Mouse (Mus musculus) embryonic facial prominence, embryonic 13.5 days (tissue): ENCODE measurements around the gene Tet2. TPM values are rescaled to one million over a fixed set of nuclear protein-coding genes. Genes with fewer than 3 reads are reported as not detected.

Experiments used
- ATAC-seq: fragments of 200-750 bp; cut with Nextera tagmentation; 2 replicates; pipeline ENCODE4 v1.8.0; 2017; ENCODE audit warnings: low read depth; ENCODE audit not compliant: insufficient number of reproducible peaks, insufficient read depth, low FRiP score, low TSS enrichment
- H3K27ac ChIP-seq: fragments of 300-500 bp; sonication (generic); 2 replicates; pipeline ENCODE4 v1.5.1; 2015; ENCODE audit warnings: moderate library complexity, mild to moderate bottlenecking, inconsistent platforms
- H3K27me3 ChIP-seq: fragments of 300-500 bp; sonication (generic); 2 replicates; pipeline ENCODE4 v1.6.1; 2015; ENCODE audit warnings: mild to moderate bottlenecking, inconsistent platforms
- H3K36me3 ChIP-seq: fragments of 300-500 bp; sonication (generic); 2 replicates; pipeline ENCODE4 v1.6.1; 2015; ENCODE audit warnings: mild to moderate bottlenecking, inconsistent platforms
- H3K4me1 ChIP-seq: fragments of 300-500 bp; sonication (generic); 2 replicates; pipeline ENCODE4 v1.6.1; 2015; ENCODE audit warnings: inconsistent platforms
- H3K4me2 ChIP-seq: fragments of 300-500 bp; sonication (generic); 2 replicates; pipeline ENCODE4 v1.6.1; 2015; ENCODE audit warnings: moderate library complexity, mild to moderate bottlenecking, inconsistent platforms
- H3K4me3 ChIP-seq: fragments of 300-500 bp; sonication (generic); 2 replicates; pipeline ENCODE4 v1.5.1; 2015; ENCODE audit warnings: mild to moderate bottlenecking, inconsistent platforms
- H3K9ac ChIP-seq: fragments of 300-500 bp; sonication (generic); 2 replicates; pipeline ENCODE4 v1.6.1; 2015; ENCODE audit warnings: mild to moderate bottlenecking, inconsistent platforms
- H3K9me3 ChIP-seq: fragments of 300-500 bp; sonication (generic); 2 replicates; pipeline ENCODE4 v1.6.1; 2016; ENCODE audit warnings: inconsistent platforms
- WGBS: fragments of 180-500 bp; shearing (Covaris S2); methylation state at CpG from one replicate; pipeline ENCODE4 v1.1.7; 2015; ENCODE audit warnings: mixed read lengths; 5-methylcytosine and 5-hydroxymethylcytosine counted together
- polyA plus RNA-seq: library from polyadenylated mRNA; unstranded; fragments of >200 nt; fragmentation: Nextera tagmentation; extraction: Ambion mirVana; gene quantifications from 2 replicates; pipeline ENCODE4 v1.2.1, GENCODE M21; 2015

Gene Tet2
- polyA plus RNA-seq, 1 experiment from 2014 or later = 23.4 TPM

- H3K27ac ChIP-seq = no peak overlapping the region
- H3K4me3 ChIP-seq = no peak overlapping the region
- no peaks in the 10 kb centered on the region for H3K4me1 ChIP-seq
- H3K9ac ChIP-seq = no peak overlapping the region
- no peaks in the 10 kb centered on the region for H3K27me3 ChIP-seq
- 75% methylated on average over 5 of the region's 5 CpGs for WGBS
- no peak for ATAC-seq
- H3K9me3 ChIP-seq = no peaks in the 10 kb centered on the region
- no peaks in the 10 kb centered on the region for H3K36me3 ChIP-seq
- H3K4me2 ChIP-seq = no peak overlapping the region
Observed at GRCm38 (mm10) chr3:133571961-133572360, 27.0 kb upstream of the Tet2 start.

GRCm38 (mm10) chr3:133563503-133564205 is 18.7 kb upstream of the Tet2 start:
- Histone ChIP-seq H3K4me3 (no peak overlapping the region), H3K36me3 (no peaks in the 10 kb centered on the region), H3K4me1 (no peaks in the 10 kb centered on the region), H3K27ac (no peak overlapping the region), H3K9me3 (no peaks in the 10 kb centered on the region), H3K4me2 (no peak overlapping the region), H3K27me3 (no peaks in the 10 kb centered on the region), H3K9ac (no peak overlapping the region)
- 37% methylated on average over 2 of the region's 2 CpGs for WGBS
- ATAC-seq = no peak

DNA sequence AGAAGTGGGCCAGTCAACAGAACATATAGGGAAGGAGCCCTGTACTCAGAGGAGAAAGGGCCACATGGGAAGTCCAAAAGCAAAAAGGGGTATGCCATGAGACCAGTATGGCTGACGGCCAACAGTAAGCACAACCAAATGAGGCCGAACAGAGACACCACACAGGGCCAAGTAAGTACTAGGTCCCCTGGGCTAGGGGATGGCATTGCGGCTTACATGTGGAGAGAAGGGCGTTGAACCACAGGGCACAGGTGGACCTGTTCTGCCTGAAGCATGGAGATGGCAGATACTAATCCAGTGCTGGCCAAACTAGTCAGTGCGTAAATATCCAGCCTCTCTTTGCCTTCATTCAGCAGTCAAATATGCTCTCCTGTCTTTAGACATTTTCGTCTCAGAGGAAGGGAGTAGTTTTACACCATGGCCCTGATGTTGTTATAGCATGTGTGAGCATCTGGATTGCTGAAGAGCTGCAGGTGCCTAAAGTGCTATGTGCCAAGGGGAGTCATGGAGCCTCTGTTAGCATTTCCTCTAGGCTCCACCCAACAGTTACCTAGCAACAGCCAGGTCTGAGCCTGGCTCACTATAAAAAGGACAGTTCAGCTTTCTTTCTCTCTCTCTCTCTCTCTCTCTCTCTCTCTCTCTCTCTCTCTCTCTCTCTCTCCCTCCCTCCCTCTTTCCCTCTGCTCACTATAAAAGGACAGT is 14.6 kb upstream of the Tet2 start:
- no peaks in the 10 kb centered on the region for H3K36me3 ChIP-seq
- H3K4me2 ChIP-seq = no peak overlapping the region
- no peak overlapping the region for H3K9ac ChIP-seq
- H3K4me3 ChIP-seq = no peak overlapping the region
- no peak for ATAC-seq
- no peaks in the 10 kb centered on the region for H3K4me1 ChIP-seq
- no peaks in the 10 kb centered on the region for H3K9me3 ChIP-seq
- no peak overlapping the region for H3K27ac ChIP-seq
- H3K27me3 ChIP-seq = no peaks in the 10 kb centered on the region
- WGBS = 85% methylated on average over 6 of the region's 6 CpGs

- no peak overlapping the region for H3K9ac ChIP-seq
- H3K27me3 ChIP-seq = no peaks in the 10 kb centered on the region
- no peak overlapping the region for H3K4me3 ChIP-seq
- no peaks in the 10 kb centered on the region for H3K4me1 ChIP-seq
- ATAC-seq = no peak
- no peak overlapping the region for H3K4me2 ChIP-seq
- H3K9me3 ChIP-seq = no peaks in the 10 kb centered on the region
- no peak overlapping the region for H3K27ac ChIP-seq
- H3K36me3 ChIP-seq = no peaks in the 10 kb centered on the region
- WGBS = 60% methylated on average over 6 of the region's 6 CpGs
Observed at GRCm38 (mm10) chr3:133557602-133558001, 12.7 kb upstream of the Tet2 start.

- no peaks in the 10 kb centered on the region for H3K9me3 ChIP-seq
- H3K36me3 ChIP-seq = no peaks in the 10 kb centered on the region
- no peaks in the 10 kb centered on the region for H3K27me3 ChIP-seq
- no peak overlapping the region for H3K27ac ChIP-seq
- WGBS = 73% methylated on average over 7 of the region's 7 CpGs
- H3K4me2 ChIP-seq = no peak overlapping the region
- H3K9ac ChIP-seq = no peak overlapping the region
- ATAC-seq = no peak
- H3K4me1 ChIP-seq = no peaks in the 10 kb centered on the region
- H3K4me3 ChIP-seq = no peak overlapping the region
Observed at GRCm38 (mm10) chr3:133557154-133557553, 12.2 kb upstream of the Tet2 start.

- no peak for ATAC-seq
- no peak overlapping the region for H3K9ac ChIP-seq
- no peak overlapping the region for H3K4me3 ChIP-seq
- H3K36me3 ChIP-seq = no peaks in the 10 kb centered on the region
- WGBS = 72% methylated on average over 7 of the region's 7 CpGs
- no peaks in the 10 kb centered on the region for H3K4me1 ChIP-seq
- H3K27me3 ChIP-seq = no peaks in the 10 kb centered on the region
- no peak overlapping the region for H3K27ac ChIP-seq
- no peak overlapping the region for H3K4me2 ChIP-seq
- no peaks in the 10 kb centered on the region for H3K9me3 ChIP-seq
Observed at GRCm38 (mm10) chr3:133555378-133555777, 10.4 kb upstream of the Tet2 start.

DNA sequence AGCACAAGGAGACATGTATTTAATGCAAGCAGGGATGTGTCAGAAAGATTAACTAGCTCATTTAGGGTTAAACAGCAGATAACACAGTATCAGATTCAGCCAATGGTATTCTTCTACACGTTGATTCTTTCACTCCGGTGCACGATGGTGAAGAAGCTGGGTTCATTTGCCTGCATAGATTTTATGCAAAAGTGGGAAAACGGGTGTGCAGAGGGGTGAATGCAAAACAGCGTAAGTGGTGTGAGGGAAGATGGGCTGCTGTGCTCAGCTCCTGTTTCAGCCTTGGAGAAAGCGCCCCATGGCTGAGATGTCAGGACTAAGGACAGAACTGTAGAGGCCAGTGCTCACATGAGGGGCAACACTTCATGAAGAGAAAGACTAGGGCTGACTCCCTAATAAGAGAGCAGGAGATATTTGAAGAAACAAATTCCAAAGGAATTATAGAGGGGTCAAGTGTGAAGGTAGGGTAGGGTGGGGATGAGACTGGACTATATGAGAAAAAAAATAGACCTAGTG is 9.7 kb upstream of the Tet2 start:
- H3K4me1 ChIP-seq = no peaks in the 10 kb centered on the region
- no peak overlapping the region for H3K27ac ChIP-seq
- no peak overlapping the region for H3K9ac ChIP-seq
- no peaks in the 10 kb centered on the region for H3K9me3 ChIP-seq
- no peak overlapping the region for H3K4me2 ChIP-seq
- H3K36me3 ChIP-seq = no peaks in the 10 kb centered on the region
- WGBS = 80% methylated on average over 6 of the region's 6 CpGs
- H3K4me3 ChIP-seq = no peak overlapping the region
- H3K27me3 ChIP-seq = no peaks in the 10 kb centered on the region
- ATAC-seq = no peak

GRCm38 (mm10) chr3:133554092-133554491 is 9.2 kb upstream of the Tet2 start:
- no peaks in the 10 kb centered on the region for H3K27me3 ChIP-seq
- no peak overlapping the region for H3K4me3 ChIP-seq
- H3K4me2 ChIP-seq = no peak overlapping the region
- no peak overlapping the region for H3K27ac ChIP-seq
- WGBS = 95% methylated on average over 4 of the region's 4 CpGs
- no peaks in the 10 kb centered on the region for H3K4me1 ChIP-seq
- H3K36me3 ChIP-seq = no peaks in the 10 kb centered on the region
- no peak overlapping the region for H3K9ac ChIP-seq
- H3K9me3 ChIP-seq = no peaks in the 10 kb centered on the region
- ATAC-seq = no peak

DNA sequence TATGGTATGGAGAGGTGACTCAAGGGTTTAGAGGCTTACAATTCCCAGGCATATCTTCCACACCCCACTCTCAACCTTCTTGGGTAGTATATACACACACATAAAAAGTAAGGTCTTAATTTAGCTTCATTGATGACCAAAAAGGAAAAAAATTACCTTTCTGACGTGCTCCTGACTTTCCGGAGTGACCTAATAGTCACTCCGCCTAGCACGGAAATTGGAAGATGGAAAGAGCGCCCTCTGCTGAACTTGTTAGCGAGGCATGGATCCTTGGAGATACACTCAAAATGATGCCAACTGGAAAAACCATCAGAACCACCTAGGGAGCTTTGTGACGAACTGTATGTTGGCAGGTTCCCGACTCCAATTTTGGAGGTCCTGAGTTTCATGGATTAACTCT is 7.0 kb upstream of the Tet2 start:
- H3K36me3 ChIP-seq = no peaks in the 10 kb centered on the region
- H3K27me3 ChIP-seq = no peaks in the 10 kb centered on the region
- H3K4me2 ChIP-seq = no peak overlapping the region
- H3K9ac ChIP-seq = no peak overlapping the region
- H3K4me3 ChIP-seq = no peak overlapping the region
- H3K4me1 ChIP-seq = no peaks in the 10 kb centered on the region
- no peak for ATAC-seq
- whole genome bisulfite sequencing = 63% methylated on average over 8 of the region's 8 CpGs
- H3K27ac ChIP-seq = no peak overlapping the region
- H3K9me3 ChIP-seq = no peaks in the 10 kb centered on the region

DNA sequence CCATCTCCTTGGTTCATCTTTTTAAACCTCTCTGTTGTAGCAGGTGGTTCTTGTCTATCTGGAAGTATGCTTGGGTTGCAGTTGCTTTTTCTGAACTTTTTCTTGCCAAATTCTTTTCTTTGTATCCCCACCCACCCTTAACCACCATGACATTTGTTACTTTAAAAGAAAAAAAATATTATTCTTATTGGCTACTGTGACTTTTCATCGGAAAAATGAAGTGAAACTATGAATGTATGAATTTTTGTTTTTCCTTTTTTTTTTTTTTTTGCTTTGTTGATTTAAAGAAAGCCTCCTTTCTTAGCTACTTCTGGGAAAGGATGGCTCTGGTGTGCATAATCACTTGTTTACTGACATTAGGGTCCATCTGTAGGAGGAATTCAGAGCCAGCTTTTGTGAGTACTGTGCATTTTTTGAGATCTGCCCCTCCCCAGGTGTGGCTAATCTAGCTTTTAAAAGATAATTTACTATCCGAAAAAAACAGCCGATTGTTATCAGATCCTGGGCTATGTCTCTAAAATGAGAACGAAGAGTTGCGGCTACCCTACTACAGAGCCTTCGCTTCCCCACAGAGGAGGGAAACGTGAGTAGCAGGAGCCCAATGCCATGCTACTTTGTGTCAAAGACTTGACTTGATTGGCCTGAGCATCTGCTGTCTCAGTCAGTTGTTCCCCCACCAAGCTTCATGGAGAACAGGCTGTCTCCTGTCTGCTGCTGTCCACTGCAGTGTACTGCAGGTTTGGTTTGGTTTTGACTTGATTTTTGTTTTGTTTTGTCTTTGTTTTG is 4.6 kb upstream of the Tet2 start:
- no peaks in the 10 kb centered on the region for H3K27me3 ChIP-seq
- no peaks in the 10 kb centered on the region for H3K36me3 ChIP-seq
- no peak overlapping the region for H3K4me3 ChIP-seq
- 0 out of 2 replicates have a peak, but pooled peaks cover 3% of the 10 kb centered on the region for H3K4me1 ChIP-seq
- no peak overlapping the region for H3K4me2 ChIP-seq
- no peak overlapping the region for H3K27ac ChIP-seq
- 43% methylated on average over 7 of the region's 7 CpGs for WGBS
- no peaks in the 10 kb centered on the region for H3K9me3 ChIP-seq
- H3K9ac ChIP-seq = no peak overlapping the region
- no peak for ATAC-seq

DNA sequence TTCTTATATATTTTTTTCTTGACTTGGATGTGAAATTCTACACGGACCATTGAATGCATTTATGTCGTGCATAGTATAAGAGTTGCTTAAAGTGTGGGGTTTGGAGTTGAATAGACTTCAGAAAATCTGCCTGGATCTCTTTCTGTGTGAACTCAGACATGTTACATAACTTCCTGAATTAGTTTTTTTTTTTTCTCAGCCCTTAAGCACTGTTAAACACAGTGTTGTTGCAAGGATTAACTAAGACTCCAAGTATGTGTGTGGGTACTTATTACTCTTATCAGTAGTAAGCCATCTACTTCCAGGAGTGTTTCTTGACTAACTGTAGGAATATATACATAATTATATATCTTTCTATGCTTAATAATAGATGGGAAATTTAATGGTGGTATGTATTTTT is 3.7 kb upstream of the Tet2 start:
- ATAC-seq = no peak
- Histone ChIP-seq H3K9ac (no peak overlapping the region), H3K36me3 (no peaks in the 10 kb centered on the region), H3K4me1 (0 out of 2 replicates have a peak, but pooled peaks cover 3% of the 10 kb centered on the region), H3K4me2 (no peak overlapping the region), H3K27me3 (no peaks in the 10 kb centered on the region), H3K9me3 (no peaks in the 10 kb centered on the region), H3K4me3 (no peak overlapping the region), H3K27ac (no peak overlapping the region)
- WGBS = 79% methylated on average over 2 of the region's 2 CpGs
